Mouse (Mus musculus) thymus, postnatal 25 days (tissue): Measurements from ENCODE around the gene Acbd6.

ENCODE experiments used
- DNase-seq: peaks from one replicate; pipeline ENCODE4 v3.0.0; 2022

Gene Acbd6

DNA sequence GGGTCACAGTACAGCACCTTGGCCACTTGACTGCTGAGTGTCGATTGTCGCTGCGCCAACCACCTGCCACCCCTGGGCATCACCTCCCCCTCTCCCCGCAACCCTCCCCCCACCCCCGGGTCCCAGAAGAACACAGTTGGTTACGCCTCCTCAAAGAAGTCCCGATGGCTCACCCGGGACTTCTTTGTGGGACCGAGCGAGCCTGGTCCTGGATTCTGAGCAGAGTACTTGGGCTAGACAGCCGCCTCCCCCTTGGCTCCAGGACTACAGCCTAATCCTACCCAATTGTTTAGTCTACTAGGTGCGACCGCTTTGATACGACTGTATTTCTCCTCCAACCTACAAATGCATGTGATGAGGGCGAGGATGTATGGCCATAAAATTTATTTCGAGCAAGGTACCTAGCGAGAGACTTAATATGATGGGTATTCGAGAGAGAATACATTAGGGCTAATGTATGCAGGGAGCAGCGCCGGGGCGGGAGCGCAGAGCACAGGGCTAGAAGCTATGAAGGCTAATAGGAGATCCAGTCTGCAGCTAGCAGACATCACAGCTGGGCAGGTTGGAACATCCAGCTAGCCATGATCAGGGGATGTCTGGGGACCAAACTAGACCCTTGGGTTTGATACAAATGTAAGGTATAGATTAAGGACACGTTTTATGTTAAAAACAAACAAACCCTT is 171.3 kb downstream of the Acbd6 start:
- no peak for DNase-seq

GRCm38 (mm10) chr1:155731156-155731555 is 173.2 kb downstream of the Acbd6 start:
- DNase-seq, result no peak

GRCm38 (mm10) chr1:155736096-155736825 is 178.3 kb downstream of the Acbd6 start:
- DNase-seq, result no peak

DNA sequence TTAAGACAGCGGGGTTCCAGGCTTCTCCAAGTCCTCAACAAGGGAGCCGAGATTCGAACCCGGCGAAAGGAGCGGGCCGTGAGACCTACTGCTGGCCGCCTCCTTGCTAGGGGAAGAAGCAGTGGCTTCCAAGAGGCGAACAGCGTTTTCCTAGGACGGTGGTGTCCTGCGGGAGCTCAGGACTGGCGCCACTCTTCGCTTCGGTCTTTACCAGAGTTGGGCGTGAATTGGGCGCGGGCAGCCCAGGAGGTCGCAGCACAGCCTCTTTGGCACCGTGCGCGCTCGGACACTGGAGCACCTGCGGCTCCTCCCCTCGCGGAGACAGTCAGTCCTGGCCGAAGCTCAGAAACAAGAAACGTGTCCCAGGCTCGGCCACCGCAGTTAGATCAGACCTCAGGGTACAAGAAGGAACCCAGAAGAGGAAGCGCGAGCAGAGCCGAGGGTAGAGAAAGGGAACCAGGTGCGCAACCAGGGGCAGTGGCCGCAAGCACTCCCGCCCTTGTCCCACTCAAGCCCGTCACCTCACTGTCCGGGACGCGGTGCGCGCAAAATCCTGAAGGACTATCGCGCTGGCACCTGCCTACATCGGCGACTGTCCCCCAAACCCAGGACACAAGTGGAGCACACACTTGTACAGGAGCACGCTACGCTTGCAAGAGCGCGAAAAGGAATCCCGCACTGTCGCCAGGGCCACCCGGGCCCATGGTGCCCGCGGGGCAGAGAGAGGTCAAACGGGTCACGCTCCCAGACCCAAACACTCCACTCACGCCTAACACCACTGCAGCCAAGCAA is 179.3 kb downstream of the Acbd6 start:
- DNase-seq, result no peak

GRCm38 (mm10) chr1:155737809-155738383 is 180.0 kb downstream of the Acbd6 start:
- DNase-seq, result no peak
